Mouse (Mus musculus): ENCODE results near the gene Gm11397. TPM values are rescaled to one million over a fixed set of nuclear protein-coding genes. Genes with fewer than 3 reads are reported as not detected.
"Not testable (repeated sequence)": the region's sequence is repeated elsewhere in the genome, so short reads cannot be mapped to it uniquely, and the experiment has no call there.

Gm11397 gene
- not detected in 2 replicates for polyA plus RNA-seq (2016; fragmentation: Nextera tagmentation; extraction: Ambion mirVana)

GRCm38 (mm10) chr13:33395461-33395860, at the start of gene Gm11397:
Gene Gm11397, plus strand, starts transcription at chr13:33395761.
- not testable (repeated sequence) for H3K4me1 ChIP-seq (replicated peaks); H3K4me3 ChIP-seq; H3K27ac ChIP-seq; H3K9me3 ChIP-seq; DNase-seq (ENCODE audit: low spot score); H3K27me3 ChIP-seq (ENCODE audit: insufficient read depth, poor library complexity, severe bottlenecking); H3K36me3 ChIP-seq
- 81% methylated on average over 2 of the region's 2 CpGs for WGBS

- not testable (repeated sequence) for H3K36me3 ChIP-seq; H3K27ac ChIP-seq; H3K4me3 ChIP-seq; H3K27me3 ChIP-seq (ENCODE audit: insufficient read depth, poor library complexity, severe bottlenecking); H3K9me3 ChIP-seq; H3K4me1 ChIP-seq (replicated peaks); DNase-seq (ENCODE audit: low spot score)
- 94% methylated on average over 1 of the region's 1 CpGs for WGBS
Measured at GRCm38 (mm10) chr13:33356666-33357065, 38.9 kb upstream of the Gm11397 start.

GRCm38 (mm10) chr13:33432714-33433113, 37.2 kb downstream of the Gm11397 start:
- not testable (repeated sequence) for H3K27ac ChIP-seq; DNase-seq (ENCODE audit: low spot score); H3K4me1 ChIP-seq (replicated peaks)

More at GRCm38 (mm10) chr13:33432714-33433113, 37.2 kb downstream of the Gm11397 start:
- not testable (repeated sequence) for H3K27me3 ChIP-seq (ENCODE audit: insufficient read depth, poor library complexity, severe bottlenecking); H3K4me3 ChIP-seq; H3K9me3 ChIP-seq; H3K36me3 ChIP-seq

Other genes starting within 250 kb of the Gm11397 start
- not detected in 2 replicates for gene Serpinb9c, start 236.0 kb upstream of the Gm11397 start, polyA plus RNA-seq (2016; fragmentation: Nextera tagmentation; extraction: Ambion mirVana)
- not detected in 2 replicates for gene Serpinb9d, start 202.8 kb upstream of the Gm11397 start, polyA plus RNA-seq (2016; fragmentation: Nextera tagmentation; extraction: Ambion mirVana)
- not detected in 2 replicates for gene Serpinb9e, start 146.1 kb upstream of the Gm11397 start, polyA plus RNA-seq (2016; fragmentation: Nextera tagmentation; extraction: Ambion mirVana)
- gene Serpinb9f, start 71.7 kb upstream of the Gm11397 start, polyA plus RNA-seq (2016; fragmentation: Nextera tagmentation; extraction: Ambion mirVana), result not detected in 2 replicates
- gene Serpinb9g, start 89.0 kb downstream of the Gm11397 start, polyA plus RNA-seq (2016; fragmentation: Nextera tagmentation; extraction: Ambion mirVana), result not detected in 2 replicates

Data from hindbrain, embryonic 10.5 days (tissue).